Mouse (Mus musculus) monocyte, adult 5-6 weeks (primary cell): Measurements from ENCODE around the gene Atp5g2. TPM values are rescaled to one million over a fixed set of nuclear protein-coding genes. Genes with fewer than 3 reads are reported as not detected.

Source experiments
- ATAC-seq: fragments of 153-309, 156-312 bp; replicated peaks from 2 replicates; pipeline ENCODE4 v1.8.0; 2017; ENCODE audit warnings: mild to moderate bottlenecking; ENCODE audit not compliant: low TSS enrichment, insufficient number of reproducible peaks, severe bottlenecking, poor library complexity, low FRiP score
- total RNA-seq: library from RNA; stranded (forward); fragments of 200-1000, 200-491, 200-594 nt; gene quantifications from 3 replicates; pipeline ENCODE4 v1.2.3, GENCODE M21; 2017

Gene Atp5g2
- total RNA-seq: 6.6 to 11.6 TPM (median 11.3 TPM) in 3 replicates

DNA sequence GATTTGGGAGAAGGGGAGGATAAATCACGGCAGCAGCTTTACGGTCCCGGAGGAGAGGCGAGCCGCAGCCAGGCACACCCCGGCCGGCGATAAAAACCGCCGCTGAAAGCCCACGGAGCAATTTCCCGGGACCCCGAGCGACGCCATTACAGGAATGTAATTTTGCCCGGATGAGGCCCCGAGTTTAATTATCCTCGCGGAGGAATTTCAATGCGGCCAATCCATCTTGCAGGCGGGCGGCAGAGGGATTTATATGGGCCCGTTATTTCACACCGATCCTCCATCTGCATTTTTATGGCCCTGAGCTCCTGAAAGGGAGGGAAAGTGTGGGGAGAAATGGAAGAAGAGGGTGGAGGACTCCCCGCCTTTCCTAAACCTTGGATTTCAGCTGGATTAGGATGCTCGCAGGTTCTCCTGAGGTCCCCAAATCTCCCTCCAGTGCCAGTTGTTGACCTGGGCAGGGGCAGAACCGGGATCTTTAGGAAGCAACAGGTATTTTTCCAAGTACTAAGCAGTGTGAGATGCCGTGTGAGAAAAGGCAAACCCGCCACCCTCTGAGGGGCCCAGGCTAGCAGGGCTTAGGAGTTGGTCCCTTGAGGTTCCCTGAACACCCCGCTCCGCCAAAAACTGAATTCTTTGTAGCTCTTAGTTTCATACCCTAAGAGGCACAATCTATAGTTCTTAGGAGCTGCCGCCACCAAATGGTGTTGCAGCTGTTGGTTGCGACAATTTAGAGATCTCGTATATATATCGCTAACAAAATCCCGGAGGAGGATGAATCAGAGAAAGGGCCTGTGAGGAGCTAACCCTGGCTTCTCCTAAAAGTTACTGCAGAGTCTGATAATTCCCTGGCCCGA, at the start of gene Atp5g2:
TSS of gene Atp5g2 (minus strand) at position 138 of the 857 bp plus-strand sequence.
- no peak for ATAC-seq

DNA sequence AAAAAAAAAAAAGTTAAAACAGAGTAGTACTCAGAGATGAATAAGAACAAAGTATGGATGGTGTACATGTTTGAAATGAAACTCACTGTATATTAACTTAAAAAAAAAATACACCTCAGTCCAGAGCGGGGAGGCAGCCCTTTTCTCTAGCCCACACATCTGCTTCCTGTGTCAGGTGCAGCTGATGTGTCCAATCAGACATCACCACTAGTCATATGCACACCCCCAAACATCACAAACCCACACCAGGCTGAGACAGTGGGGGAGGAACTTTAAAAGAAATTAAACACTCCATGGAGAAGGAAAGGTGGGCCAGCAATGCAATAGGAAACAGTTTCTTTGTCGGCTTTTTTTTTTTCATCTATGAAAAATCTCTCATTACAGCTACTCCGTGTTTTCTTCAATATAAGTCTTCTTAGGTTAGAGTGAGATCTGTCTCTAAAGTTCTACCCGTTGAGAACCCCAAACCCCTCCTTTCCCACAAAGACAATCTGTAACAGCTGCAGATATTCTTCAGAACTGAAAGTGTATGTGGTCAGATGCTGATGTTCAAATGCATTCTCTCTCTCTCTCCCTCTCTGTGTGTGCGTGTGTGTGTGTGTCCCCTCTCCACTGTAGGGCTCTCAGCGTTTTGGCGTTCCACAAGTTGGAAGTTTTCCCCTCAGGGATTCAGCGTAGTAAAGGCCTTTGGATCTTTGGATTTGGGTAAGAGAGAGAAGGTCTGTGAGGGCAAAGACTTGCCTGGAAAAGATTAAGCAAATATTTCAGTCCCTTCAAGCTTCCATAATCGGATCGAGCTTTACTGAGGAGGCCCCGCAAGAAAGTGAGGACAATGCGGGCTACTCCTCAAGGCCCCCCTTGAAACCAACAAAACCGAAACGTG, 49.1 kb upstream of the Atp5g2 start:
- no peak for ATAC-seq

DNA sequence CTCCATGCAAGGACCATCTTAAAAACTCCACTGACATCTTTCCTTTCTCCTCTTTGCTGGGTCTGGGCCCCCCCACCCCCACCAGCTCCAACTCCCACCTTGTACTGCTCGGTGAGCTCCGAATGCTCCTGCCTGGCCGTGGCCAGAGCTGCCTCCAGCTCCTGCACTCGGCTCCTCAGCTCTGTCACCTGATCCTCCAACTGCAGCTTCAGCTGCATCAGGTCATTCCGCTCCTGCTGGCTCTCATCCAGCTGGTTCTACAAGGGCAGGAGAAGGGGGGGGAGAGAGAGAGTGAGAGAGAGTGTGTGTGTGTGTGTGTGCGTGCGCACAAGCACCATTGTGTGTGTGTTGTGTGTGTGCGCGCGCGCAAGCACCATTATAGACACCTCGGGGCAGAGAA, 44.0 kb upstream of the Atp5g2 start:
- ATAC-seq: no peak

DNA sequence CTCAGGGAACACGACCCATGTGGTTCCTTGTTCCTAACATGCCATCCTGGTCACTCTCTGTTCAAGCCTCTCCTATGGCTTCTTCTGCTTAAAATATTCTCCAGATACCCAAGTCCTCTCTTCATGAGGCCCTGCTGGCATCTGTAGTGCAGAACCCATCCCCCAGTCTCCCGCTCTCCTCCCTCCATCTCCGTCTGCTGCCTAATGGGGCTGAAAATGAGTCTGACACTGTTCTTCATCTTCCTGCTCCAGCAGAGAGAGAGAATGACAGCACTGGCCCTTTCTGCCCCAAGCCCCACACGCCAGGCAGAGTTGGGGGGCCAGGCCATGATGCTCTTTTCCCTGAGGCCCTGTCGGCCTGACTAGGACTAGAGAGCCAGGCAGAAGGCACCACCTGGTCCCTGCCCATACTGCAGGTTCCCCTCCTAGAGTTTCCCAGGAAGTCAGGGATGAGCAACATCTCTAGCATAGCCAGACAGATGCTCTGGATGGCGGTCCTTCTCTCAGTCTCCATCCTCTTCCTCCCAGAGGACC, 35.7 kb upstream of the Atp5g2 start:
- ATAC-seq: no peak

DNA sequence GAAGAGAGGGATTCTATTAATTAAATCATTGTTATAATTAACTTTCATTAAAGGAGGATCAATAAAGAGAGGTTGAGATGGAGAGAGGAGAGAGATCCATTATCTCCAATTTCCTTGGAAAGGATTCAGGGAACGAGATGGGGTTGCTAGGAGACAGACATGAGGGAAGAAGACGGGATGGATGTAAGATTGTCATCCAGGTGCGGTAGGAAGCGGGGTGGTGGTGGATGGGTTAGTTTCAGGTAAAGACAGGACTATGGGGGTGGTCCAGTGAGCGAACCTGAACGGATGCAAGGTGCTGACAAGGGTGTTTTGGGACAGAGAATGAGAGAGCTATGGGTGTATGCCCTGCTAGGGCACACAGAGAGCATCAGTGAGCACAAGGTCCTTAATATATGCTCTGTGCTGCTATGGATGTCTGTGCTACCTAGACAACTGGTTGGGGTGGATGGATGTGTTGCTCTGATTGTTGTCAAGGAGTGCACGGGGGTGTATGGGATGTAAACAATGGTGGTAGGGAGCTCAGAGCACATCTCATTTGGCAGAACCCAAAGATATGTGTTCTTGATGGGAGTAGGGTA, 33.9 kb upstream of the Atp5g2 start:
- ATAC-seq: no peak

DNA sequence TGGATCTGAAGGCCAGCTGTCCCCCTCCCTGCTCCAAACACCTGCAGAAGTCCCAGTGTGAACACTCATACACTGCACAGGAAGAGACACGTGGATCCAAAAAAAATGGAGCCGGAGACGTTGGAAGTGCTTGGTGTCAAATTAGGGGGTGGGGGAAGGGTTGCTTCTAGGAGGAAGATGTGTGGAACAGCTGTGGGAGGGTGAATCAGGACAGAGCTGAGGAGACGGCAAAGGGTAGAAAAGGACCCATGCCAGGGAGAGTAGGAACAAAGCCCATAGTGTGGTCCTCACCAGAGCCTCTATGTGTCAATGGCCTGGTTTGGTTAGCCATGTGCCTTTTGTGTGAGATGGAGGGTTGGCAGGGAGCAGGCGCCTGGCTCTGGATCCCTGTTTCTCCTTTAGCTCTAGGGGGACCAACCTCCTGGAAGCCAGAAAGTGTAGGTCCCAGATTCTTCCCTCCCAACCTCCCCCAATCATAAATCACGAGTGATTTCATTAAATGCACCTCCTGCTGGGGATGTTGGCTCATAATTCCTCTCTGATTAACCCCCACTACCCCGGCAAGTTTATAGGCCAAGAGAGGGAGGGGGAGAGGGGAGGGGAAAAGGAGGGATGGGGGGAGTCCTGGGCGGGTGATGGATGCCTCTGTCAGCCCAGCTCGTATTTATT, 33.2 kb upstream of the Atp5g2 start:
- no peak for ATAC-seq

DNA sequence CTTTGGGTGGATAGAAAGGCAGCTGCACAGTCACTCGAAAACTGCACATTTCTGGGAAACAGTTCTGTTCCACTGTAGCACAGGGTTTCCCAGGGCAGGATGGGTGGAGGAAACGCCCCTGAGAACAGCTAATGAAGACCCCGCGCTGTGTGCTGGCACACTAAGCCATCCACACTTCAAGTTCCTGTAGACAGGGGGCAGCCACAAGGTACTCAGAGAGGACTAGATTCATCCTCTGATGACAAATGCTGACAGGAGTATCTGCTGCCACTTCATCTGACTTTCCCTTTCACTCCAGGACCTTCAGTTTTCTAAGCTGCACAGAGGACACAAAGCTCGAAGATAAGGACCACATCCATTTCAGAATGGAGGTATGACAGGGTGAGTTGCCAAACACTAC, 32.7 kb upstream of the Atp5g2 start:
- no peak for ATAC-seq

DNA sequence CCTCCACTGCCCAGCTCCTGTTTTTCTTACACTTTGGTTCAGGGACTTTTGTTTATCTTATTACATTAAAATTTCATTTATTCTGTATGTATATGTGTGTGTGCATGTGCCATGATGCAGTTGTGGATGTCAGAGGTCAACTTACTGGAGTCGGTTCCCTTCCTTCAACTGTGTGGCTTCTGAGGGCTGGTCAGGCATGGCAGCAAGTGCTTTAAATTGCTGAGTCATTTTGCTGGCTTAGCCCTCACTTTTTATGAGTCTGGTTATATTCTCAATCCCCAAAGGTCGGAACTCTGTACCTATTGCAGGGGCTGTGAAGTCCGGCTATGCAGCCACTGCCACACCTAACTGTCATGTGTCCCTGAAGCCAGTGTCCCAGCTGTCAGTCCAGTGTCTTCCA, 30.8 kb upstream of the Atp5g2 start:
- no peak for ATAC-seq

DNA sequence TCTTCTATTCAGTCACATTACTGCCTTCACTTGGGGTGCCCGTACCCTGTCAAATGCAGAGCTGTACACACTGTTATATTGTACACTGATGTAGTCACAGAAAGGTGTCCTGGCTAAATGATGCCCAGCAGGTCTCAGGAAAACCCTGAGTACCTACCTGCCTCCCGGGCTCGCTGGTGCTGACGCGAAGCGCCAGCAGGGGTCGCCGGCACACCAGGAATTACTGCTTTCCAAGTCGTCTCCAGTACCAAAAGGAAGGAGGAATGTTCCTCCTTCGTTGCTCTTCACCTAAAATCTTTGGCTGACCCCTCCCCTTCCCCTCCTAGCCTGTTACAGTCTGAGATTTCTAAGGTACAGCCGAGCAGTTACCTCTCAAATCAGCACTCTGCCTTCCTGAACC, 26.0 kb upstream of the Atp5g2 start:
- ATAC-seq: no peak

DNA sequence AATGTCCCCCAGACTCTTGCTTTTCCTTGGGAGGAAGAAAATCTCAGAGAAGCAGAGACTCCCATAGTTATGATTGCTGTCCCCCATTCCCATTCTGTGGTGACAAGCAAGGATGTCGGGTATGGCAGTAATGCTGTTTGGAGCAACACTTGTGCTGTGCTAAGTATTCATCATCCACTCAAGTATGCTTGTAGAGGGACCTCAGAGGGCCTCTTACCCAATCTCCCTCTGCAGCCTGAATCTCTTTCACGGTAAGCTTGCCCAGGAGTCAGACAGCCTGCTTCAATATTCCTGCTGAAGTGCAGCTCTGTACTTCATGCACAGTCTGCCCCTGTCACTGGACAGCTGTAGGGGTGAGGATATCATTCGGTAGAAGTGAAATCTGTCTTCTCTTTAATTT, 24.7 kb upstream of the Atp5g2 start:
- no peak for ATAC-seq

DNA sequence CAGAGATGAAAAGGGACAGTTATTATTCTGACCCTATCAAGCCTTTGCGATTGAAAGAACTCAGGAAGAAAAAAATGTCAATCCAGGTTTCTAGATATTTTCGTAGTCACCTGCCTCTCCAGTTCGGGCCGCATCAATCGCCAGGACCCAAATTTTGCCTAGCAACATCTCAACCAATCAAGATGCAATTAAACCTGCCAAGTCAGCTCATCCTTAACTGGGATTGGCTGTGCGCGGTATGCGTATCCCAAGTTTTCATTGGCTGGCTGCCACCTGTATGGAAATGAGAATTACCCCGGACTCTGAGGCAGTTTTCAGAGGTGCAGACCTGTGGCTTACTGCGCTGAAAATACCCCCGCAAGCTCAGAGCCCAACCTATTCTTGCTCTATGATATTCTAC, 21.4 kb upstream of the Atp5g2 start:
- no peak for ATAC-seq

DNA sequence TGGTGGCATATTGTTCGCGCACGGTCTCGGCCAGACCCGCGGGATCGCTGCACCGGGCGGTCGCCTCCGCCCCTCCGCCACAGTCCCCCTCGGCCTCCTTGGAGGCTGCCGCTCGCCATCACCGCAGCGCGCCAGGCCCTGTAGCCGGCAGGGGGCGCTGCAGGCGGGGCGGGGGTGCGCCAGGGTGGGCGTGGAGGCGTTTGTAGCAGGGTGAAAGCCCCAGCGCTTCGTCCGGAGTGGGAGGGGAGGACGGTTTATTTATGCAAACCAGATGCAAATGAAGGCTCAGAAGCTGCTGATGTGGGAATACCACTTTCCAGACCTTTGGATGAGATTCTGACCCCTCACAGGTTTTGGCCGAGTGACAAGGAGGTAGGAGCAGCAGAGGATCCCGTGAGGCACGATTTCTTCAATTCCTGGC, 20.8 kb upstream of the Atp5g2 start:
- no peak for ATAC-seq

DNA sequence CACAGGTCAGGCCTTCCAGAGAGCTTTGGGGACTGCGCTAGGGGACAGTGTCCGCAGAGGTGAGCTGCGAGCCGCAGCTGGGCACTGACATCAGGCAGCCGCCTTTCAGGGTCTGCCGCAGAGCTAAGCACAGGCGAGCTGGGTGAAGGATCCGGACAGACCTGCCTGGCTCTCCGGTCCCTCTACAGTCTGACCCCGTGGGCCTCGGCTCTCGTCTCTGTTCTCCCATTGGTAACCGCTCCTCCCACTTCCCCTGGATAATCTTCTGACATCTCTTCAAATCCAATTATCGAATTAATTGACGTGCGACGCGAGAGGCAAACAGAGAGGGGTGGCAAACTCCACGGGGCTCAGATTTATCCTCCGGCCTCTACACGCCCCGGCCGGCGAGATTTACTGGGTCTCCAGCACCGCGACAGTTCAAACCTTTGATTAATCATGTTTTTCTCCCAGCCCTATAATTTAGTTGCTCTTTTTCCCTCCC, 20.2 kb upstream of the Atp5g2 start:
- ATAC-seq: no peak

DNA sequence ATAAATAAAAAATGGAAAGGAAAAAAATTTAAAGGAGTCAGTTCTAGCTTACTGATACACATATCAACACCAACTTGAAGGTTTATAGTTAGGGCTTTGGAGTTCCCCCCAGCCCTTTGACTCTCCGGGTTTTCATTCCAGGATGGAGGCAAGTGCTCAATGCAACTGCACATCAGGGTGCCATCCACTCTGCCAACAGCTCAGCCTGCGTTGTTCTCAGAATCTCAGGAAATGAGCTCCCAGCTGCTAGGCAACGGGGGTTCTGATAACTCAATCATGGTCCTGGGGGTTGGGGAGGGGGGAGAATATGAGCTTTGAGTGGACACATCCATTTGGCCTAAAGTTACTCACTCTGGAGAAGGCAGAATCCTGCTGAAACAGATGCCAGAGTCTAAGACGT, 13.6 kb upstream of the Atp5g2 start:
- ATAC-seq: no peak

DNA sequence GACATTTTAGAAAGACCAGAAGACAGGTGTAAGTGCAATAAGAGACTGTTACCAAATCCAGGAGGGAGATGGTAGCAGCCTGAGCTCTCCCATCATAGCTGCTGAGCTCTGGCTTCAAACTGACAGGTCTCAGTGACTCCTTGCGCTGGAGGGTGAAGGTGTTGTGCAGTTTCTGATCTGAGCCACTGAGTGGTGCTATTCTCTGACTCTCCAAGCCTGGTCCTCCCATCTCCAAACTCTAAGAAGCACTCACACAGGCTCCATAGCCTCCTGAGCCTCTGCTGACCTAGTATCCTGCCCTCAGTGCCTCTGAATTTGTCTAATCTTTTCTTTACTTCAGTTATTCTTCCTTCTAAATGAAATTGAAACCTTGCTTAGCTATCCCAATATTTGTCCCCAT, 11.5 kb upstream of the Atp5g2 start:
- no peak; the same call in 1 of the 2 replicates for ATAC-seq

DNA sequence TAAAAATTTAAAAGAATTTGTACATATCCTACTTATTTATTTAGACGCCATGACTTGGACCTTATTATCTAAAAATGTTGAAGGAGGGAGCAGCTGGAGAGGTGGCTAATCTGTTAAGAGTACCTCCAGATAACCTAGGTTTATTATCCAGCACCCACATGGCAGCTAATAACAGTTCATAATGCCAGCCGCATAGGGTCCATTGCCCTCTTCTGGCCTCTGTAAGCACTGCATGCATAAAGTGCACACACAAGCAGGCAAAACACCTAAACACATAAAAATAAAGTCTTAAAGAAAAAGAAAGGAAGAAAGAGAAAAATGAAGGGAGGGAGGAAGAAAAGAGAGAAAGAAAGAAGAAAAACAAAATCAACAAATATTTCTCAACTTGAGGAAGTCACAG, 4.2 kb upstream of the Atp5g2 start:
- no peak for ATAC-seq

DNA sequence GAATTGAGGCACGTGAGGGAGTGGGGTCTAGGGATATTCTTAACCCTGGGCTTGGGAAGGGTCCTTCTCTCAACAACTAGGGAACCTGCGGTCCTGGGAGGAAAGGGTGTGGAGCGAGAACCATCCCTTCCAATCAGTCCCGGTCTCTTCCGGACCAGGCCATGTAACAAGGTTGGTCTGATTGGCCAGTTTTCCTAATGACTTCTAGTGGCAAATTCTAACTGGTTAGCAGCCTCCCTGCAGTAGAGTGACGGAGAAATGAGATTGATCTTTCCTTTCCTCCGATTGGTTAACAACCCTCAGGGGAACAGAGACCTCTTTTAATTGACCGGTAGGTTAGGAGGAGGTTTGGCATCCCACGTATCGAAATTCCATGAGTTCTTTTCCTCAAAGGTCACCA, 1.4 kb upstream of the Atp5g2 start:
- ATAC-seq: no peak

DNA sequence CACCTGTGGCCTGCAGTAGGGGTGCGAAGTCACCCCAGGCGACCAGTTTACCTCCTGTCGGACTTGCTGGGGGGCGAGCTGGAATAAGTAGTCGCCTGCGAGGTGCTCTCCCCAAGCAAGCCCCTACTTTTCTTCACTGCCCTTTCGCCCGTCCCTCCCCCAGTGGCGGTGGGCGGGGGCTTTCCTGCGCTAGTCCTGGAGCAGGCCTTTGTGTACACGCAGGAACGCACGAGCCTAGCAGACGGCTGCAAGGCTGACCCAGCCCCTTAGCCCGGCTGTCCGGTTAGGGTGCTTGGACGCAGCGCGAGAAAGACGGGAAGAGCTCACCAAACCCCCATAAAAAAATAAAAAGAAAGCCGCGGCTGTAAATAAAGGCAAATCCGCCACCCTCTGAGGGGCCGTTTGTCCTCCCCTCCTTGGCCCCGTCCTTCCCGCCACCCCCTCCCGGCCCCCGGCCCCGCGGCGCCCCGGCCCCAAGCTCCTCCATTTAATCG, 384 bp downstream of the Atp5g2 start:
- ATAC-seq: no peak
